Mouse (Mus musculus): Measurements from ENCODE around the gene Dusp6.
A peak's percentile ranks its signal among the peaks of the same experiment; 100 is the strongest.

DNA sequence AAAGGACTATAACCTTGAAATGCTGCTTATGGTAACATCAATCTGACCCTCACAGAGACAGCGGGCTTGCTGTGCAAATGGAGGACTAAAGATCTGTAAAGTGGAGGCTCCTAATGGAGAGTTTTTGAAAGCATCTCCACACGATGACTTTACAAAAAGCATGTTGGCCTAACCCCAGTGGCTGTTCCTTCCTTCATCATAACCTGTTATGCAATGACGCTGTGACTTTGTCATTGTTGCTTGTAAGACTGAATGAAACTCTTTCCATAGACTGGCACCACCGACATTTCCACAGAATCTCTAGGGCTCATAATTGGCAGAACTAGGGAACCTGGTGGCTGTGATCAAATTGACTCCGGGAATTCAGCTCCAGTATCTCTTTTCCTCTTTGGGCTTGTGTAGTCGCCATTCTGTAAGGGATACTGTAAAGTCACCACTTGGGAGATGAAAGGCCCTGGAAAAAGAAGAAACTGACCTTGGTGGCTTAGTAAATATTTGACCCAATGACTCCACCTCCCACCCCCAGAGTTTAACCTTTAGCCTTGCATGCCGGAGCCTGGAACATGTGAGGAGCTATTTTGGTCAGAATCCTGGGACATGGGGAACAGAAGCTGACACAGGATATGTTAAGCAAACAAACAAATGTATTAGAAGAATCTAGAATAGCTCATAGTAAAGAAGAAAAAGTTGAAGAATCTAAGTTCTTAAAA, 30.4 kb upstream of the Dusp6 start:
- TF ChIP-seq CTCF (IDR thresholded peaks at IDR 0.05; ENCODE audit: control insufficient read depth, insufficient read depth, insufficient read length) (no peak), USF1 (IDR thresholded peaks at IDR 0.05; ENCODE audit: low read depth) (no peak), MYOD1 (IDR thresholded peaks at IDR 0.05; ENCODE audit: control insufficient read depth, insufficient read length, low read depth) (no peak), CEBPB (IDR thresholded peaks at IDR 0.05; ENCODE audit: low read depth) (peak; percentile 42), MAX (IDR thresholded peaks at IDR 0.05) (no peak), MYOG (IDR thresholded peaks at IDR 0.05; ENCODE audit: control insufficient read depth, extremely low read depth, insufficient read length) (no peak)
